In the genomic region with DNA sequence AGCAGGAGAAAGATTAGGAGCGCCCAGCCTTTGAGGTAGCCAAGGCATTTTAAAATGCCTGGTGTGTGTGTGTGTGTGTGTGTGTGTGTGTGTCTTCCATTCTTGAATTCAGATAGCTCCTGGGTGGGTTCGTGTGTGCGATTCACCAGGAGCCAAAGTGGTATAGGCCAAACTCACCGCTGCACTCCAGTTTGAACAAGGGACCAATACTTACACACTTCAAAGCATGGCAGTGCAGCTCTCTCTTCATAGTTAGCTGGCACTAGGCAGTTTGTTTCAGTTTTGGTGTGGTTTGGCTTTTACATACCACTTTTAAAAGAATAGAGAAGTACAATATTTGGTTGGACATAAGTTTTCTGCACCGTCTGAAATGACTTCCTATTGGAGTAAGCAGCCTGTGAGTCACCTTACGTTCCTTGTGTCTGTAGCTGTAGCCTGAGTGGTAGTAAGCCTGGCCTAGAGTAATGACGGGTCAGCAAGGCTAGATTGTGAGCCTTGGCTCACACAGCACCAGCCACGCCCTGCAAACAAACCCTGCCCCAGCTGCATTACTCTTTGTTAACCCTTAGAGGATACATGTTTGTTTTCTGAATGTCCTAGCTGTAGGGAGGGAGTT, we compare ENCODE assay signal across 8 mouse cellular contexts. TPM values are rescaled to one million over a fixed set of nuclear protein-coding genes. Genes with fewer than 3 reads are reported as not detected.
DNase-seq lines count a peak whose midpoint lies in the region; ATAC-seq lines count a peak whose summit lies in the region.
"Had no signal": no experiment of that assay in that cellular context is flagged by ENCODE, and none has a peak within 500 bp of the region (broad histone marks: within the 10 kb centered on the region; RNA-seq: fewer than 3 reads in every experiment).

No protein-coding gene starts in this region.

- ATAC-seq in hindbrain, embryonic 11.5 days (ENCODE audit: low FRiP score): no peak

- no peaks in the 10 kb centered on the region for H3K4me1 ChIP-seq in hindbrain, embryonic 11.5 days (replicated peaks; ENCODE audit: control insufficient read depth, insufficient read depth, low read length)

- H3K27ac ChIP-seq in hindbrain, embryonic 11.5 days (ENCODE audit: low read depth, low read length): no peak overlapping the region

- no peaks in the 10 kb centered on the region for H3K9me3 ChIP-seq in hindbrain, embryonic 11.5 days (ENCODE audit: control insufficient read depth, low read length)

- H3K9ac ChIP-seq in hindbrain, embryonic 11.5 days (ENCODE audit: low read depth, low read length): no peak overlapping the region

- H3K4me3 ChIP-seq in hindbrain, embryonic 11.5 days (ENCODE audit: low read depth, low read length): no peak overlapping the region

- H3K4me2 ChIP-seq in hindbrain, embryonic 11.5 days (replicated peaks; ENCODE audit: low read depth, low read length): no peak overlapping the region

- no peaks in the 10 kb centered on the region for H3K36me3 ChIP-seq in hindbrain, embryonic 11.5 days (ENCODE audit: control insufficient read depth, insufficient read depth, low read length)

- whole genome bisulfite sequencing in hindbrain, embryonic 11.5 days: 73% methylated on average over 8 of the region's 8 CpGs

- H3K27me3 ChIP-seq in hindbrain, embryonic 11.5 days (ENCODE audit: control insufficient read depth, insufficient read depth, low read length): no peaks in the 10 kb centered on the region

- peak; percentile 64 for DNase-seq in 3134 (ENCODE audit: extremely low read depth, insufficient read length, low spot score)
- DNase-seq in 416B (ENCODE audit: low read depth): peak; percentile 87
- peak; percentile 51 for DNase-seq in fibroblast of lung, adult 2 months (ENCODE audit: low read depth)
- peak; percentile 52 for DNase-seq in lung, postnatal 36 days
- DNase-seq in right cerebral cortex, postnatal 4 days: no peak
- DNase-seq in ovary, postnatal 14 days (ENCODE audit: low spot score): no peak
- no peak for DNase-seq in hindbrain, embryonic 11.5 days (ENCODE audit: low spot score)
- DNase-seq: kidney, adult 2 months had no signal

RNA-seq across cellular contexts. Expression of gene Usp6nl, which starts 56.2 kb away (rescaled TPM):
- 12.9 and 15.8 TPM in 2 replicates for polyA plus RNA-seq in hindbrain, embryonic 11.5 days (2014; fragmentation: Nextera tagmentation; extraction: Ambion mirVana)

Comparison
In these comparisons a context has a peak if more than half of its experiments do, and no peak if none do; other contexts are left out.
1. DNase-seq: peak in 3134 (single experiment), 416B (single experiment), fibroblast of lung, adult 2 months (single experiment) and lung, postnatal 36 days (single experiment); none in right cerebral cortex, postnatal 4 days (single experiment), ovary, postnatal 14 days (single experiment) and hindbrain, embryonic 11.5 days (single experiment).